ENCODE assay signal across 8 mouse cellular contexts in the genomic region with DNA sequence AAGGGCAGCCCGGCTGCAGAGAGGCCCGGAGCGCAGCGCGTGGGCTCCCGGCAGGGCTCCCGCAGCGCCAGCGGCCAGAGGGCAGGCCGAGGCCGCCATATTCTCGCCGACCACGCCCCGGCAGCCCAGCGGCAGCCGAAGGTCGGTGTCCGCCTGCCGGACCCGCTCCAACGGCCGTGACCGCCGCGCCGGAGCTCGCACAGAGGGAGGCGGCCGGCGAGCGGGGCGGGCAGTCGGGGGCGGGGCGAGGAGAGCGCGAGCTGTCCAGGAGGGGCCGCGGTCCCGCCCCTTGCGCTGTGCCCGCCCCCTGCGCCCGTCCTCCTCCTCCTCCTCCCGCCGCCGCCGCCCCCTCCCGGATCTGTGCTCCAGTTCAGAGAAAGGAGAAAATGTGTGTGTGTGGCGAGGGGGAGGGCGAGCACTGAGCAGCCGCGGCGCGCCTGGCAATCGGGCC. TPM values are rescaled to one million over a fixed set of nuclear protein-coding genes. Genes with fewer than 3 reads are reported as not detected.
DNase-seq lines count a peak whose midpoint lies in the region; ATAC-seq lines count a peak whose summit lies in the region.

No protein-coding gene starts in this region.

- 0% methylated on average over 18 of the region's 57 CpGs for WGBS in hindbrain, embryonic 11.5 days

- H3K4me3 ChIP-seq in hindbrain, embryonic 11.5 days (ENCODE audit: low read depth, low read length): peak overlapping the region; percentile 89

- DNase-seq in Muller cell, postnatal 12 days (ENCODE audit: inconsistent ontology term): peak; percentile 98
- DNase-seq in cerebellum, adult 9-10 months: peak; percentile 88
- DNase-seq in frontal cortex, adult 2 months (ENCODE audit: extremely low spot score in 1 of 2, low spot score in 1 of 2): peak; percentile 63 to 88
- peak; percentile 91 for DNase-seq in hindbrain, embryonic 11.5 days (ENCODE audit: low spot score)
- peak; percentile 76 to 79 for DNase-seq in layer of hippocampus, postnatal 25 days (ENCODE audit: extremely low spot score in 1 of 2, low spot score in 1 of 2)
- peak; percentile 95 for DNase-seq in lung, postnatal 14 days
- DNase-seq in retina, adult 2 months (ENCODE audit: low read depth, low spot score): peak; percentile 75
- peak; percentile 83 for DNase-seq in thymus, postnatal 25 days

- H3K9ac ChIP-seq in hindbrain, embryonic 11.5 days (ENCODE audit: low read depth, low read length): peak overlapping the region; percentile 99

- H3K9me3 ChIP-seq in hindbrain, embryonic 11.5 days (ENCODE audit: control insufficient read depth, low read length): no peaks in the 10 kb centered on the region

- H3K27ac ChIP-seq in hindbrain, embryonic 11.5 days (ENCODE audit: low read depth, low read length): peak overlapping the region; percentile 99

- H3K36me3 ChIP-seq in hindbrain, embryonic 11.5 days (ENCODE audit: control insufficient read depth, insufficient read depth, low read length): no peaks in the 10 kb centered on the region

- no peaks in the 10 kb centered on the region for H3K4me1 ChIP-seq in hindbrain, embryonic 11.5 days (replicated peaks; ENCODE audit: control insufficient read depth, insufficient read depth, low read length)

- H3K4me2 ChIP-seq in hindbrain, embryonic 11.5 days (replicated peaks; ENCODE audit: low read depth, low read length): peak overlapping the region; percentile 35

- peak; percentile 89 for ATAC-seq in hindbrain, embryonic 11.5 days (ENCODE audit: low FRiP score)

- H3K27me3 ChIP-seq in hindbrain, embryonic 11.5 days (ENCODE audit: control insufficient read depth, insufficient read depth, low read length): no peaks in the 10 kb centered on the region

RNA-seq across cellular contexts. Expression of a gene that starts 0.3 kb away (rescaled TPM):
- polyA plus RNA-seq in frontal cortex, adult 2 months (2012; rRNA removed): 59.5 and 64.6 TPM in 2 replicates
- polyA plus RNA-seq in hindbrain, embryonic 11.5 days (2014; fragmentation: Nextera tagmentation; extraction: Ambion mirVana): 23.2 and 25.4 TPM in 2 replicates
- total RNA-seq in layer of hippocampus, postnatal 25 days (2021): 100 to 1,000 TPM; 188 to 210 TPM

Comparison
In these comparisons a context has a peak if more than half of its experiments do, and no peak if none do; other contexts are left out.
1. Peak in every context shown above with its lines: DNase-seq, ATAC-seq, H3K4me3 ChIP-seq and H3K27ac ChIP-seq.